Mouse (Mus musculus) MEL (cell line): ENCODE data around the gene Ccdc61. TPM values are rescaled to one million over a fixed set of nuclear protein-coding genes. Genes with fewer than 3 reads are reported as not detected.

Experiments used
- DNase-seq: peaks from one replicate; pipeline ENCODE4 v3.0.0; 2011; ENCODE audit warnings: low read depth, low spot score
- H3K27ac ChIP-seq: 2 replicates; pipeline ENCODE4 v1.5.1; 2012; ENCODE audit warnings: low read depth, mild to moderate bottlenecking, control low read depth, low read length, moderate library complexity; ENCODE audit not compliant: control insufficient read depth
- H3K27me3 ChIP-seq, 2 experiments: fragments of 150-350 bp in 1 of 2; sonication (generic) in 1 of 2; 2 replicates each; pipeline ENCODE4 v1.6.1; 2012; ENCODE audit warnings: low read length in 2 of 2, mild to moderate bottlenecking in 2 of 2, improper control_type of control experiment in 1 of 2, moderate library complexity in 1 of 2; ENCODE audit not compliant: insufficient read depth in 2 of 2, control insufficient read depth in 1 of 2
- H3K36me3 ChIP-seq, 2 experiments: 2 replicates each; pipeline ENCODE4 v1.6.1; 2012 to 2014; ENCODE audit warnings: low read length in 2 of 2, improper control_type of control experiment in 1 of 2, inconsistent platforms in 1 of 2, mild to moderate bottlenecking in 1 of 2; ENCODE audit not compliant: insufficient read depth in 2 of 2, control insufficient read depth in 1 of 2
- H3K4me1 ChIP-seq, 2 experiments: fragments of 150-350 bp in 1 of 2; sonication (generic) in 1 of 2; 2 replicates each; pipeline ENCODE4 v1.6.1; 2012; ENCODE audit warnings: low read length in 2 of 2, improper control_type of control experiment in 1 of 2, mild to moderate bottlenecking in 1 of 2; ENCODE audit not compliant: insufficient read depth in 2 of 2, control insufficient read depth in 1 of 2
- H3K4me3 ChIP-seq, 2 experiments: fragments of 150-350 bp in 1 of 2; sonication (generic) in 1 of 2; 2 replicates each; pipeline ENCODE4 v1.5.1; 2012; ENCODE audit warnings: low read depth in 2 of 2, low read length in 2 of 2, mild to moderate bottlenecking in 2 of 2, moderate library complexity in 2 of 2, control low read depth in 1 of 2, improper control_type of control experiment in 1 of 2; ENCODE audit not compliant: control insufficient read depth in 1 of 2, insufficient read depth in 1 of 2
- H3K79me2 ChIP-seq: 2 replicates; pipeline ENCODE4 v1.6.1; 2012; ENCODE audit warnings: mild to moderate bottlenecking, low read length, moderate library complexity; ENCODE audit not compliant: control insufficient read depth, poor library complexity, insufficient read depth
- H3K9ac ChIP-seq: 2 replicates; pipeline ENCODE4 v1.6.1; 2012; ENCODE audit warnings: low read depth, mild to moderate bottlenecking, control low read depth, low read length, moderate library complexity; ENCODE audit not compliant: control insufficient read depth, poor library complexity, severe bottlenecking
- H3K9me3 ChIP-seq: fragments of 150-350 bp; sonication (generic); replicated peaks from 2 replicates; pipeline ENCODE4 v1.6.1; 2012; ENCODE audit warnings: mild to moderate bottlenecking, low read length, improper control_type of control experiment, moderate library complexity; ENCODE audit not compliant: insufficient read depth
- BHLHE40 ChIP-seq: IDR thresholded peaks from 2 replicates; pipeline ENCODE4 v1.6.1; 2012; ENCODE audit warnings: low read depth, mild to moderate bottlenecking, inconsistent platforms, low read length, improper control_type of control experiment, borderline replicate concordance
- E2F4 ChIP-seq: IDR thresholded peaks from 2 replicates; pipeline ENCODE4 v1.6.1; 2011; ENCODE audit warnings: low read depth, low read length, improper control_type of control experiment, borderline replicate concordance
- EP300 ChIP-seq, 2 experiments: IDR thresholded peaks; 2 replicates each; pipeline ENCODE4 v1.6.1; 2011; ENCODE audit warnings: improper control_type of control experiment in 2 of 2, low read length in 2 of 2, low read depth in 1 of 2, mild to moderate bottlenecking in 1 of 2
- GABPA ChIP-seq: IDR thresholded peaks from 2 replicates; pipeline ENCODE4 v1.6.1; 2012; ENCODE audit warnings: low read depth, mild to moderate bottlenecking, inconsistent platforms, low read length, improper control_type of control experiment, moderate library complexity
- HCFC1 ChIP-seq: IDR thresholded peaks from 2 replicates; pipeline ENCODE4 v1.6.1; 2012; ENCODE audit warnings: low read depth, mild to moderate bottlenecking, inconsistent platforms, low read length, improper control_type of control experiment, moderate library complexity
- MAFK ChIP-seq: IDR thresholded peaks from 2 replicates; pipeline ENCODE4 v1.6.1; 2011; ENCODE audit warnings: low read depth, mild to moderate bottlenecking, low read length, improper control_type of control experiment, borderline replicate concordance
- MAX ChIP-seq: IDR thresholded peaks from 2 replicates; pipeline ENCODE4 v1.6.1; 2011; ENCODE audit warnings: low read length, improper control_type of control experiment
- MAZ ChIP-seq: IDR thresholded peaks from 2 replicates; pipeline ENCODE4 v1.6.1; 2012; ENCODE audit warnings: low read depth, mild to moderate bottlenecking, inconsistent platforms, low read length, improper control_type of control experiment
- MEF2A ChIP-seq: IDR thresholded peaks from 2 replicates; pipeline ENCODE4 v1.6.1; 2014; ENCODE audit warnings: low read depth, mild to moderate bottlenecking, inconsistent platforms, low read length, improper control_type of control experiment; ENCODE audit not compliant: poor library complexity, insufficient replicate concordance, severe bottlenecking; ENCODE audit errors: extremely low read depth
- MXI1 ChIP-seq: IDR thresholded peaks from 2 replicates; pipeline ENCODE4 v1.6.1; 2011; ENCODE audit warnings: mild to moderate bottlenecking, low read depth, low read length, improper control_type of control experiment
- NELFE ChIP-seq: IDR thresholded peaks from 2 replicates; pipeline ENCODE4 v1.6.1; 2011; ENCODE audit warnings: low read depth, low read length, improper control_type of control experiment
- NRF1 ChIP-seq: IDR thresholded peaks from 2 replicates; pipeline ENCODE4 v1.6.1; 2014; ENCODE audit warnings: low read depth, mild to moderate bottlenecking, inconsistent platforms, low read length, improper control_type of control experiment, moderate library complexity; ENCODE audit not compliant: poor library complexity, insufficient read depth, severe bottlenecking
- POLR2A ChIP-seq, 2 experiments: IDR thresholded peaks; 2 replicates each; pipeline ENCODE4 v1.6.1; 2011 to 2012; ENCODE audit warnings: low read length in 2 of 2, mild to moderate bottlenecking in 2 of 2, control low read depth in 1 of 2, improper control_type of control experiment in 1 of 2, low read depth in 1 of 2, moderate library complexity in 1 of 2; ENCODE audit not compliant: control insufficient read depth in 1 of 2, insufficient read depth in 1 of 2, poor library complexity in 1 of 2
- POLR2AphosphoS5 ChIP-seq: IDR thresholded peaks from 2 replicates; pipeline ENCODE4 v1.6.1; 2012; ENCODE audit warnings: low read depth, borderline replicate concordance, mild to moderate bottlenecking, inconsistent platforms, low read length, moderate library complexity, mixed read lengths
- RCOR1 ChIP-seq: IDR thresholded peaks from 2 replicates; pipeline ENCODE4 v1.6.1; 2012; ENCODE audit warnings: low read depth, mild to moderate bottlenecking, inconsistent platforms, low read length, improper control_type of control experiment
- SIN3A ChIP-seq: IDR thresholded peaks from 2 replicates; pipeline ENCODE4 v1.6.1; 2012; ENCODE audit warnings: low read length, improper control_type of control experiment, inconsistent platforms
- USF2 ChIP-seq, 2 experiments: IDR thresholded peaks; 2 replicates each; pipeline ENCODE4 v1.6.1; 2011 to 2012; ENCODE audit warnings: improper control_type of control experiment in 2 of 2, low read length in 2 of 2, borderline replicate concordance in 1 of 2, inconsistent platforms in 1 of 2, low read depth in 1 of 2, mild to moderate bottlenecking in 1 of 2; ENCODE audit not compliant: insufficient read depth in 1 of 2
- ZNF384 ChIP-seq: IDR thresholded peaks from 2 replicates; pipeline ENCODE4 v1.6.1; 2012; ENCODE audit warnings: low read depth, mild to moderate bottlenecking, inconsistent platforms, low read length, improper control_type of control experiment
- polyA plus RNA-seq, 2 experiments: library from polyadenylated mRNA; stranded (reverse) in 1 of 2; unstranded in 1 of 2; fragments of >175 nt in 1 of 2; fragments of >200 nt in 1 of 2; gene quantifications; 2 replicates each; pipeline versions ENCODE4 v1.2.1 to v1.2.4; 2012; ENCODE audit warnings: low replicate concordance in 2 of 2, low read depth in 1 of 2; ENCODE audit not compliant: insufficient read length in 2 of 2, insufficient read depth in 1 of 2, missing spikeins in 1 of 2
- total RNA-seq: library from RNA; depleted of rRNA; stranded (reverse); fragments of 300-350 nt; gene quantifications from 2 replicates; pipeline ENCODE4 v1.2.3, GENCODE M21; 2012

Gene Ccdc61
- total and polyA plus RNA-seq, 3 experiments, result 19.7 to 69.8 TPM; not detected in 1

DNA sequence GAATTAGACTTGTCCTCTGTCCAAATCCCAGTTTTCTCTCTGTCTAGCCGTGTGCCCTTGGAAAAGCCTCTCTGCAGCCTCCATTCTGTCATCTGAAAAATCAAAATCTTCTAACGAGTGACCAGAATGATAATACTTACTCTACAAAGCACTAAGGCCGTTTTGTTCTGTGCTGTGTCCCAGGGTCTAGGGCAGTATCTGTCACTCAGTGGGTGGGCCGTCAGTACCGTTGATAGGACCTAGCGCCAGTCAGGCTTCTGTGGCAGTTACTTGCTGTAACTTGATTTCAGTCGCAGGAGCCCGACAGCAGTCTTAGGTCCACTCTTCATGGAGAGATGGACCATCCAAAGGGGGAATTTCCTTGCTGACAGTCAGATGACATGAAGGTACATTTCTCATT, 14.1 kb upstream of the Ccdc61 start:
- peaks cover 8 to 13% of the 10 kb centered on the region in 2 experiments for H3K27me3 ChIP-seq

DNA sequence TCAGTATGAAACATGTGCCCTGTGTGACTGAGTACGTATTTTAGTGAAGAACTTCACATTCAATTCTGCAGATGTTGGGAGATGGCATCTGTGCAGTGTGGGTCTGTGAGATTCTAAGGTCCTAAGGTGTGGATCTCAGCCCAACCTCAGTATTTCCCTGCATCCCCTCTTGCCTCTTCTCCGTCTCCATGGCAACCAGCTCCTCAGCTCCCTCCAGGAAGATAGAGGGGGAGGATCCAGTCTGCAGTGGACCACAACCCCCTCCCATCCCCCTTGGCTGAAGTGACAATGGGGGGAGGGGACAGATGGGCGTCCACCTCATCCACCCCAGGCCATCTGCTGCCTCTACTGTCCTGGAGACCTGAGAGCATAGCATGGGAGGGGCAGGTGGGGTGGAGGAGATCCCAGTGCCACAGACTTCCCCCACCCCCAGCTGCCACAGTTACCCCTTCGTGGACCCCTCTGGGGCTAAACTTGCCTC, 13.5 kb upstream of the Ccdc61 start:
- H3K4me3 ChIP-seq, result no peak overlapping the region
- H3K9ac ChIP-seq, result no peak overlapping the region
- H3K27me3 ChIP-seq, result peaks cover 9 to 13% of the 10 kb centered on the region in 2 experiments
- no peak for DNase-seq
- H3K4me1 ChIP-seq, result no peaks in the 10 kb centered on the region; a peak in 1 of 4 replicates
- no peak overlapping the region for H3K27ac ChIP-seq
- no peak for TF ChIP-seq ZNF384
- no peak for TF ChIP-seq MXI1
- no peak for TF ChIP-seq GABPA
- no peak for TF ChIP-seq EP300 (IDR thresholded peaks at IDR 0.05; ENCODE audit: low read depth in 1 of 2, low read length in 2 of 2)
- no peak for TF ChIP-seq MAFK
- no peak for TF ChIP-seq RCOR1
- no peak for TF ChIP-seq MAX
- TF ChIP-seq NRF1, result no peak
- no peak for TF ChIP-seq E2F4
- TF ChIP-seq NELFE, result no peak
- TF ChIP-seq SIN3A, result no peak
- no peak for TF ChIP-seq POLR2AphosphoS5
- TF ChIP-seq, all 39 proteins: peak for 0
- H3K9me3 ChIP-seq, result no peaks in the 10 kb centered on the region
- no peaks in the 10 kb centered on the region for H3K79me2 ChIP-seq
- no peaks in the 10 kb centered on the region for H3K36me3 ChIP-seq

More for the DNA sequence above, 14.1 kb upstream of the Ccdc61 start:
- no peak for DNase-seq
- Histone ChIP-seq H3K9ac (no peak overlapping the region), H3K79me2 (no peaks in the 10 kb centered on the region), H3K27ac (no peak overlapping the region), H3K4me3 (no peak overlapping the region), H3K9me3 (no peaks in the 10 kb centered on the region), H3K36me3 (no peaks in the 10 kb centered on the region), H3K4me1 (no peaks in the 10 kb centered on the region; a peak in 1 of 4 replicates)
- no peak for TF ChIP-seq MAZ
- TF ChIP-seq MAX, result no peak

DNA sequence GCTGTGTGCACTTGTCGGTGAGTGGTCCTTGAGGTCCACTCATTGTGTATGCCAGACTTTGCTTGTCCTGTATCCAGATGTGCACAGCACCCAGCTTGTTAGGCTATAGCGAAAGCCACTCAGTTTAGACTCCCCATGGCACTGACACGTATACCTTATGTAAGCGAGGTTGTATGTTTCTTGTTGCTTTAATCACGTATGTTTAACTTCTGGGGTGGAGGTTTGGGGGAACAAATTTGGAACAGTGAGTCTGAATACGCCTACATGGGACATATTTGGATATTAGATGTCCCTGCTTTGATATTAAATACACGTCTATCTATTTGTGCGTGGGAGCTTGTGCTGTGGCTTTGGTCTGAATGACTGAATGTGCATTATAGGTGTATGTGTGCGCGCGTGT, 13.1 kb upstream of the Ccdc61 start:
- H3K36me3 ChIP-seq, result no peaks in the 10 kb centered on the region
- no peaks in the 10 kb centered on the region; a peak in 1 of 4 replicates for H3K4me1 ChIP-seq
- no peak overlapping the region for H3K27ac ChIP-seq
- no peak overlapping the region for H3K4me3 ChIP-seq
- H3K9ac ChIP-seq, result no peak overlapping the region
- no peaks in the 10 kb centered on the region for H3K9me3 ChIP-seq
- peaks cover 10 to 13% of the 10 kb centered on the region in 2 experiments for H3K27me3 ChIP-seq
- no peak for DNase-seq
- no peaks in the 10 kb centered on the region for H3K79me2 ChIP-seq
- TF ChIP-seq RCOR1 (no peak), POLR2AphosphoS5 (no peak), MEF2A (no peak), HCFC1 (no peak), POLR2A (IDR thresholded peaks at IDR 0.05; ENCODE audit: control insufficient read depth in 1 of 2, insufficient read depth in 1 of 2, low read depth in 1 of 2, low read length in 2 of 2, poor library complexity in 1 of 2) (no peak), EP300 (IDR thresholded peaks at IDR 0.05; ENCODE audit: low read depth in 1 of 2, low read length in 2 of 2) (no peak), USF2 (IDR thresholded peaks at IDR 0.05; ENCODE audit: borderline replicate concordance in 1 of 2, insufficient read depth in 1 of 2, low read depth in 1 of 2, low read length in 2 of 2) (no peak), BHLHE40 (no peak), E2F4 (no peak)
- TF ChIP-seq, all 39 proteins: peak for 0
